Mouse (Mus musculus) lung, adult 2 months (tissue): ENCODE results near the gene Phox2b.

ENCODE experiments used
- CTCF ChIP-seq: fragments of 200-500 bp; IDR thresholded peaks from 2 replicates; pipeline ENCODE4 v1.5.1; 2011; ENCODE audit warnings: mild to moderate bottlenecking, low read length, control low read depth; ENCODE audit not compliant: insufficient read depth
- POLR2A ChIP-seq: fragments of 200-500 bp; IDR thresholded peaks from 2 replicates; pipeline ENCODE4 v1.6.1; 2011; ENCODE audit warnings: low read depth, mild to moderate bottlenecking, control low read depth, low read length, borderline replicate concordance; ENCODE audit errors: extremely low read depth

- TF ChIP-seq CTCF, result no peak
- no peak for TF ChIP-seq POLR2A
Observed at GRCm38 (mm10) chr5:67091766-67092165, 7.3 kb downstream of the Phox2b start.
